Mouse (Mus musculus) forebrain, embryonic 14.5 days (tissue): Measurements from ENCODE around the gene Dnajc15. TPM values are rescaled to one million over a fixed set of nuclear protein-coding genes. Genes with fewer than 3 reads are reported as not detected.
A peak's percentile ranks its signal among the peaks of the same experiment; 100 is the strongest.

Source experiments
- ATAC-seq: fragments of 200-750 bp; cut with Nextera tagmentation; 2 replicates; pipeline ENCODE4 v1.8.0; 2017; ENCODE audit warnings: mild to moderate bottlenecking, moderate library complexity
- DNase-seq: peaks from one replicate; pipeline ENCODE4 v3.0.0-alpha.2; 2015; ENCODE audit warnings: low spot score
- H3K27ac ChIP-seq: fragments of 300-500 bp; sonication (generic); 2 replicates; pipeline ENCODE4 v1.5.1; 2014; ENCODE audit warnings: low read depth, mild to moderate bottlenecking, control low read depth, low read length, moderate library complexity
- H3K27me3 ChIP-seq: fragments of 300-500 bp; sonication (generic); replicated peaks from 2 replicates; pipeline ENCODE4 v1.6.1; 2014; ENCODE audit warnings: low read length, control low read depth, mixed read lengths; ENCODE audit not compliant: control insufficient read depth, insufficient read depth
- H3K36me3 ChIP-seq: fragments of 300-500 bp; sonication (generic); 2 replicates; pipeline ENCODE4 v1.6.1; 2014; ENCODE audit warnings: low read length, control low read depth; ENCODE audit not compliant: control insufficient read depth, insufficient read depth
- H3K4me1 ChIP-seq: fragments of 300-500 bp; sonication (generic); 2 replicates; pipeline ENCODE4 v1.6.1; 2014; ENCODE audit warnings: antibody characterized with exemption, low read length, control low read depth; ENCODE audit not compliant: control insufficient read depth, insufficient read depth
- H3K4me2 ChIP-seq: fragments of 300-500 bp; sonication (generic); 2 replicates; pipeline ENCODE4 v1.6.1; 2014; ENCODE audit warnings: mild to moderate bottlenecking, control low read depth, low read length
- H3K4me3 ChIP-seq: fragments of 300-500 bp; sonication (generic); 2 replicates; pipeline ENCODE4 v1.5.1; 2014; ENCODE audit warnings: low read depth, low read length, control low read depth
- H3K9ac ChIP-seq: fragments of 300-500 bp; sonication (generic); 2 replicates; pipeline ENCODE4 v1.6.1; 2014; ENCODE audit warnings: mild to moderate bottlenecking, low read length, control low read depth, moderate library complexity
- H3K9me3 ChIP-seq: fragments of 300-500 bp; sonication (generic); replicated peaks from 2 replicates; pipeline ENCODE4 v1.6.1; 2016; ENCODE audit warnings: low read length, control low read depth, mixed read lengths; ENCODE audit not compliant: control insufficient read depth
- WGBS: fragments of 180-500 bp; shearing (Covaris S2); extraction: QIAGEN DNeasy Blood & Tissue Kit; methylation state at CpG from one replicate; pipeline ENCODE4 v1.1.7; 2014; 5-methylcytosine and 5-hydroxymethylcytosine counted together
- polyA plus RNA-seq: library from polyadenylated mRNA; unstranded; fragments of >200 nt; fragmentation: Nextera tagmentation; extraction: Ambion mirVana; gene quantifications from 2 replicates; pipeline ENCODE4 v1.2.1, GENCODE M21; 2014

The Dnajc15 gene
- polyA plus RNA-seq, 1 experiment from 2014 or later = 100 TPM

- Histone ChIP-seq H3K36me3 (no peaks in the 10 kb centered on the region), H3K4me2 (no peak overlapping the region), H3K4me3 (no peak overlapping the region), H3K27me3 (no peaks in the 10 kb centered on the region), H3K4me1 (peaks cover 3% of the 10 kb centered on the region; the same call in 1 of the 2 replicates), H3K9ac (no peak overlapping the region), H3K9me3 (no peaks in the 10 kb centered on the region), H3K27ac (no peak overlapping the region)
- no peak for DNase-seq
- 92% methylated on average over 3 of the region's 3 CpGs for WGBS
- no peak for ATAC-seq
Measured at GRCm38 (mm10) chr14:77870926-77871325, 4.0 kb downstream of the Dnajc15 start.

- H3K27me3 ChIP-seq = no peaks in the 10 kb centered on the region
- H3K9ac ChIP-seq = no peak overlapping the region
- ATAC-seq (no peak), DNase-seq (no peak)
- 89% methylated on average over 5 of the region's 5 CpGs for WGBS
- no peak overlapping the region for H3K27ac ChIP-seq
- H3K4me3 ChIP-seq = no peak overlapping the region
- no peaks in the 10 kb centered on the region for H3K9me3 ChIP-seq
- H3K36me3 ChIP-seq = no peaks in the 10 kb centered on the region
- H3K4me1 ChIP-seq = no peaks in the 10 kb centered on the region
- no peak overlapping the region for H3K4me2 ChIP-seq
Measured at GRCm38 (mm10) chr14:77867601-77868000, 7.3 kb downstream of the Dnajc15 start.

GRCm38 (mm10) chr14:77864510-77864909 lies 10.4 kb downstream of the Dnajc15 start:
- no peak overlapping the region for H3K4me2 ChIP-seq
- no peaks in the 10 kb centered on the region for H3K9me3 ChIP-seq
- no peak overlapping the region for H3K4me3 ChIP-seq
- no peak overlapping the region for H3K9ac ChIP-seq
- no peaks in the 10 kb centered on the region for H3K27me3 ChIP-seq
- no peaks in the 10 kb centered on the region for H3K36me3 ChIP-seq
- no peaks in the 10 kb centered on the region for H3K4me1 ChIP-seq
- ATAC-seq = no peak
- no peak for DNase-seq
- no peak overlapping the region for H3K27ac ChIP-seq
- 85% methylated on average over 6 of the region's 6 CpGs for WGBS

- Histone ChIP-seq H3K4me2 (no peak overlapping the region), H3K27ac (no peak overlapping the region), H3K36me3 (no peaks in the 10 kb centered on the region), H3K4me1 (no peaks in the 10 kb centered on the region), H3K4me3 (no peak overlapping the region), H3K27me3 (no peaks in the 10 kb centered on the region), H3K9ac (no peak overlapping the region), H3K9me3 (no peaks in the 10 kb centered on the region)
- peak; percentile 49 for DNase-seq
- 19% methylated on average over 3 of the region's 3 CpGs for WGBS
- ATAC-seq = no peak
Measured at GRCm38 (mm10) chr14:77864051-77864450, 10.9 kb downstream of the Dnajc15 start.

- Histone ChIP-seq H3K27ac (no peak overlapping the region), H3K9me3 (no peaks in the 10 kb centered on the region), H3K4me1 (no peaks in the 10 kb centered on the region), H3K36me3 (no peaks in the 10 kb centered on the region), H3K27me3 (no peaks in the 10 kb centered on the region), H3K4me3 (no peak overlapping the region), H3K4me2 (no peak overlapping the region), H3K9ac (no peak overlapping the region)
- WGBS = 42% methylated on average over 5 of the region's 5 CpGs
- DNase-seq (no peak), ATAC-seq (no peak)
Measured at GRCm38 (mm10) chr14:77860841-77861560, 13.9 kb downstream of the Dnajc15 start.

GRCm38 (mm10) chr14:77859894-77860293 lies 15.0 kb downstream of the Dnajc15 start:
- Histone ChIP-seq H3K27me3 (no peaks in the 10 kb centered on the region), H3K4me1 (no peaks in the 10 kb centered on the region), H3K36me3 (no peaks in the 10 kb centered on the region), H3K9ac (no peak overlapping the region), H3K4me2 (no peak overlapping the region), H3K4me3 (no peak overlapping the region), H3K9me3 (no peaks in the 10 kb centered on the region), H3K27ac (no peak overlapping the region)
- ATAC-seq = no peak
- WGBS = 59% methylated on average over 1 of the region's 1 CpGs
- no peak for DNase-seq

GRCm38 (mm10) chr14:77853951-77854350 lies 21.0 kb downstream of the Dnajc15 start:
- Histone ChIP-seq H3K4me1 (no peaks in the 10 kb centered on the region), H3K4me3 (no peak overlapping the region), H3K4me2 (no peak overlapping the region), H3K36me3 (no peaks in the 10 kb centered on the region; the same call in 1 of the 2 replicates), H3K9me3 (no peaks in the 10 kb centered on the region), H3K27ac (no peak overlapping the region), H3K9ac (no peak overlapping the region), H3K27me3 (no peaks in the 10 kb centered on the region)
- WGBS = 92% methylated on average over 1 of the region's 1 CpGs
- no peak for ATAC-seq
- no peak for DNase-seq

GRCm38 (mm10) chr14:77849852-77850251 lies 25.1 kb downstream of the Dnajc15 start:
- Histone ChIP-seq H3K27ac (no peak overlapping the region), H3K9ac (no peak overlapping the region), H3K4me3 (no peak overlapping the region), H3K27me3 (no peaks in the 10 kb centered on the region), H3K9me3 (no peaks in the 10 kb centered on the region), H3K36me3 (no peaks in the 10 kb centered on the region; the same call in 1 of the 2 replicates), H3K4me1 (no peaks in the 10 kb centered on the region), H3K4me2 (no peak overlapping the region)
- 94% methylated on average over 7 of the region's 7 CpGs for WGBS
- no peak for DNase-seq
- ATAC-seq = no peak

- Histone ChIP-seq H3K27ac (no peak overlapping the region), H3K36me3 (no peaks in the 10 kb centered on the region; the same call in 1 of the 2 replicates), H3K9me3 (no peaks in the 10 kb centered on the region), H3K4me1 (no peaks in the 10 kb centered on the region), H3K9ac (no peak overlapping the region), H3K27me3 (no peaks in the 10 kb centered on the region), H3K4me3 (no peak overlapping the region), H3K4me2 (no peak overlapping the region)
- WGBS = 74% methylated on average over 1 of the region's 1 CpGs
- peak; percentile 16 for DNase-seq
- ATAC-seq = no peak
Measured at GRCm38 (mm10) chr14:77848349-77848748, 26.6 kb downstream of the Dnajc15 start.
